Mouse (Mus musculus) ovary, adult 18-20 months (tissue): ENCODE data around the gene Zbtb41.

ENCODE experiments used
- DNase-seq: peaks from one replicate; pipeline ENCODE4 v3.0.0; 2022; ENCODE audit warnings: low spot score, mixed read lengths

Zbtb41 gene

DNA sequence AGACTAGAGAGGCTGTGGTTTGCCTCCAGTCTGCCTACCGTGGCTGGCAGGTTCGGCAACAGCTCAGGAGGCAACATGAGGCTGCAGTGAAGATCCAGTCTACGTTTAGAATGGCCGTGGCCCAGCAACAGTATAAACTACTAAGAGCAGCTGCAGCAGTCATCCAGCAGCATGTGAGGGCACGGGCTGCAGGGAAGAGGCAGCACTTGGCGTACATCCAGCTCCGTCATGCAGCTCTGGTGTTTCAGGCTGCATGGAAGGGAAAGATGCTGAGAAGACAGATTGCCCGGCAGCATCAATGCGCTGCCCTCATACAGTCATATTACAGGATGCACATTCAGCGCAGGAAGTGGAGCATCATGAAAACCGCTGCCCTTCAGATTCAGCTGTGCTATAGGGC is 56.8 kb downstream of the Zbtb41 start:
- DNase-seq = no peak

DNA sequence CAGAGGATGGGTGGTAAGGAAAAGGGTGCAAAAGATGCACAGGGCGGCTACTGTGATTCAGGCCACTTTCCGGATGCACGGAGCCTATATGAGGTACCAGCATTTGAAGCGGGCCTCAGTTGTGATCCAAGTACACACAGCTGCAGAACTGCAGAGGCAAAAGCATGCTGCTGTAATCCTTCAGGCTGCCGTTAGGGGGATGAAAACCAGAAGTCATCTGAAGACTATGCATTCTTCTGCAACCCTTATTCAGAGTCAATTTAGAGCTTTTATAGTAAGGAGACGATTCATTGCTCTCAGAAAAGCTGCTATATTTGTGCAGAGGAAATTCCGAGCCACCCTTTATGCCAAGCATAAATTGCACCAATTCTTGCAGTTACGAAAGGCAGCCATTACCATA is 58.2 kb downstream of the Zbtb41 start:
- DNase-seq = no peak

DNA sequence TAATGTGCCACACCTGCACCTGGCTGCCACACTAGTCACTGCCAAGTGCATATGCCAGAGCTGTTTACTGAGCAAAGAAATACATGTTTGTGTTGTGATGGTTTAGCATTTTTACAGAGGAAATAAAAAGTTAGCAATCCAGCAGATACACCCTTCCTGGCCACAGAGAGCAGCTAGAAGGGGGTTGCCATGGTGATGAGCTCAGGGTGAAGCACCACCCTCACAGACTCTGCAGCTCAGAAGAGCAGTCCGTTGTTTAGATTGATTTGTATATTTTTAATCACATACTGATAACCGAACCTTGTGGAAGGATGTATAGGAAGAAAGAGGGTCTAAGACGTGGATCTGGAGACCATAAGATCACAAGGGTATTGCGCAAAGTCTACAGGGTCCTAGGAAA is 59.1 kb downstream of the Zbtb41 start:
- DNase-seq = no peak

- DNase-seq = no peak
These were observed 72.5 kb downstream of the Zbtb41 start for GRCm38 (mm10) chr1:139494630-139495029.

DNA sequence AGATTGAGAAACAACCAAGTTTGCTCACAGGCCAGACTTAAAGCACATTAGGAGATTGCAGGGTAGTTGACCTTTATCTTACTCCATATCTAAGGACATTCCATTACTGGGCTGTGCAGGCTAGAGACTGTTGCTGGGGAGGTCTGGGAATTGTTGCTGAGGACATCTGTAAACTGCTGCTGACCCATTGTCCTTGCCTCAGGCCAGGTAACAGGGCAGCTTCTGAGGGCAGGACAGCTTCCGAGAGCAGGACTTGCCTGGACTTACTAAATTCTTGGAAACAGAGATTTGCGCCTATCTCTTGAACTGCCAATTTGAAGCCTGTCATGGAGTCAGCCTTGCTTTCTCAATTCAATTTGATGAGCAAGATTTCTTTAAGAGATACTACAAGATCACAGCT is 73.3 kb downstream of the Zbtb41 start:
- no peak for DNase-seq

DNA sequence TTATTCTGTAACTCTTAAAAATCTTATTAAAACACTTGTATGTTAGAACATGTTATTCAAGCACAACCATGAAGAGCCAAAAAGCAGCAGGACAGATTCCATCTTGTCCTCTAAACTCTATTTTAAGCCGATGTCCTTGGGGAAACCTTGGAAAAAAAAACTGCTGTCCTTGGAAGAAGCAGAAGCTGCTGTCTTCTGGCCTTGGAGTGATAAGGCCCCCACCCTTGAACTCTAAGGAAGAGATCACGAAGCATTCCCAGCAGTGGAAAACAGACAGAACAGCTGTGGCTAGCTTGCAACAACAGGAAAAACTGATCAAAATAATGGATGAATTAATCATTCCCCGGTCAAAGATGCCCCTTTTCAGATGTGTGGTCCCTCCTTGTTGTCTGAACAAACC is 74.1 kb downstream of the Zbtb41 start:
- peak; percentile 71 for DNase-seq

- no peak for DNase-seq
These were observed 77.7 kb downstream of the Zbtb41 start for GRCm38 (mm10) chr1:139499751-139500150.

GRCm38 (mm10) chr1:139501258-139501752 is 79.2 kb downstream of the Zbtb41 start, which contains the start of gene F13b:
Gene F13b, plus strand, starts transcription at chr1:139501702.
- DNase-seq = no peak
